27 mouse cellular contexts compared by ENCODE assay signal in genomic region chr19:48049361-48049760, GRCm38 (mm10).
A peak's percentile ranks its signal among the peaks of the same experiment; 100 is the strongest.
DNase-seq lines count a peak whose midpoint lies in the region; ATAC-seq and TF ChIP-seq lines count a peak whose summit lies in the region.
"Had no signal": no experiment of that assay in that cellular context is flagged by ENCODE, and none has a peak within 500 bp of the region (broad histone marks: within the 10 kb centered on the region; RNA-seq: fewer than 3 reads in every experiment).

No protein-coding gene starts in this region.

- TF ChIP-seq POLR2A in kidney, adult 2 months (IDR thresholded peaks at IDR 0.05; ENCODE audit: low read depth, low read length): no peak

- no peak overlapping the region for H3K4me2 ChIP-seq in limb, embryonic 11.5 days (ENCODE audit: low read depth, severe bottlenecking)
- H3K4me2 ChIP-seq in midbrain, embryonic 11.5 days: no peak overlapping the region
- H3K4me2 ChIP-seq: embryonic facial prominence, embryonic 13.5 days; forebrain, embryonic 15.5 days; hindbrain, embryonic 12.5 days; liver, embryonic 15.5 days had no signal

- WGBS in kidney, adult 2 months: 43% methylated on average over 3 of the region's 3 CpGs
- 39% methylated on average over 3 of the region's 3 CpGs for WGBS in limb, embryonic 11.5 days
- WGBS in limb, embryonic 10.5 days: 64% methylated on average over 3 of the region's 3 CpGs
- 81% methylated on average over 3 of the region's 3 CpGs for WGBS in midbrain, embryonic 11.5 days
- WGBS in midbrain, embryonic 10.5 days: 89% methylated on average over 3 of the region's 3 CpGs

- no peaks in the 10 kb centered on the region for H3K4me1 ChIP-seq in kidney, adult 2 months (ENCODE audit: control insufficient read depth, insufficient read depth, low read length)
- peaks cover 3% of the 10 kb centered on the region; the same call in 1 of the 2 replicates for H3K4me1 ChIP-seq in limb, embryonic 11.5 days (ENCODE audit: control insufficient read depth, insufficient read depth, low read length)
- peaks cover 28% of the 10 kb centered on the region for H3K4me1 ChIP-seq in limb, embryonic 10.5 days
- no peaks in the 10 kb centered on the region for H3K4me1 ChIP-seq in midbrain, embryonic 11.5 days (ENCODE audit: control insufficient read depth, insufficient read depth, low read length)
- H3K4me1 ChIP-seq in midbrain, embryonic 10.5 days: no peaks in the 10 kb centered on the region; the same call in 1 of the 2 replicates
- H3K4me1 ChIP-seq: embryonic facial prominence, embryonic 13.5 days; forebrain, embryonic 15.5 days; liver, embryonic 15.5 days; megakaryocyte, embryonic 14.5 days had no signal

- H3K9me3 ChIP-seq in limb, embryonic 11.5 days (ENCODE audit: control insufficient read depth, low read length): no peaks in the 10 kb centered on the region
- H3K9me3 ChIP-seq in limb, embryonic 10.5 days (replicated peaks): no peaks in the 10 kb centered on the region
- no peaks in the 10 kb centered on the region for H3K9me3 ChIP-seq in midbrain, embryonic 11.5 days (ENCODE audit: control insufficient read depth, low read length)
- no peaks in the 10 kb centered on the region for H3K9me3 ChIP-seq in midbrain, embryonic 10.5 days (replicated peaks)
- H3K9me3 ChIP-seq: embryonic facial prominence, embryonic 13.5 days; forebrain, embryonic 10.5 days; forebrain, embryonic 15.5 days; hindbrain, embryonic 12.5 days; liver, embryonic 15.5 days; megakaryocyte, embryonic 14.5 days had no signal

- no peak overlapping the region for H3K9ac ChIP-seq in limb, embryonic 11.5 days (ENCODE audit: low read length)
- H3K9ac ChIP-seq in midbrain, embryonic 11.5 days (ENCODE audit: low read length): no peak overlapping the region
- H3K9ac ChIP-seq: embryonic facial prominence, embryonic 13.5 days; forebrain, embryonic 15.5 days; hindbrain, embryonic 12.5 days; liver, embryonic 15.5 days had no signal

- no peak for TF ChIP-seq CTCF in kidney, adult 2 months (conservative IDR thresholded peaks at IDR 0.05; ENCODE audit: insufficient read depth, insufficient read length, low read depth, low read length)

- H3K4me3 ChIP-seq in kidney, adult 2 months (ENCODE audit: insufficient read depth, low read depth, low read length): no peak overlapping the region
- H3K4me3 ChIP-seq in limb, embryonic 11.5 days (ENCODE audit: low read depth, low read length): no peak overlapping the region
- H3K4me3 ChIP-seq in limb, embryonic 10.5 days: no peak overlapping the region
- no peak overlapping the region for H3K4me3 ChIP-seq in midbrain, embryonic 11.5 days (ENCODE audit: low read depth, low read length)
- no peak overlapping the region for H3K4me3 ChIP-seq in midbrain, embryonic 10.5 days
- H3K4me3 ChIP-seq: embryonic facial prominence, embryonic 13.5 days; forebrain, embryonic 10.5 days; forebrain, embryonic 15.5 days; hindbrain, embryonic 12.5 days; liver, embryonic 15.5 days; megakaryocyte, embryonic 14.5 days had no signal

- H3K36me3 ChIP-seq in kidney, adult 2 months (ENCODE audit: control insufficient read depth, insufficient read depth, low read length): no peaks in the 10 kb centered on the region
- H3K36me3 ChIP-seq in limb, embryonic 11.5 days (ENCODE audit: control insufficient read depth, insufficient read depth, low read length): no peaks in the 10 kb centered on the region
- H3K36me3 ChIP-seq in limb, embryonic 10.5 days: no peaks in the 10 kb centered on the region
- H3K36me3 ChIP-seq in midbrain, embryonic 11.5 days (ENCODE audit: control insufficient read depth, insufficient read depth, low read length): no peaks in the 10 kb centered on the region
- H3K36me3 ChIP-seq in midbrain, embryonic 10.5 days: no peaks in the 10 kb centered on the region
- H3K36me3 ChIP-seq: embryonic facial prominence, embryonic 13.5 days; forebrain, embryonic 10.5 days; forebrain, embryonic 15.5 days; hindbrain, embryonic 12.5 days; liver, embryonic 15.5 days had no signal

- no peak overlapping the region for H3K27ac ChIP-seq in kidney, adult 2 months (ENCODE audit: insufficient read depth, low read depth, low read length)
- no peak overlapping the region for H3K27ac ChIP-seq in limb, embryonic 11.5 days (replicated peaks; ENCODE audit: low read depth, low read length)
- H3K27ac ChIP-seq in limb, embryonic 10.5 days: no peak overlapping the region
- no peak overlapping the region for H3K27ac ChIP-seq in midbrain, embryonic 11.5 days (ENCODE audit: low read depth, low read length)
- H3K27ac ChIP-seq in midbrain, embryonic 10.5 days (replicated peaks): no peak overlapping the region
- H3K27ac ChIP-seq: embryonic facial prominence, embryonic 13.5 days; forebrain, embryonic 10.5 days; forebrain, embryonic 15.5 days; hindbrain, embryonic 12.5 days; hindbrain, postnatal 0 days; kidney, postnatal 0 days; liver, embryonic 15.5 days had no signal

- peak; percentile 6 for DNase-seq in gastrocnemius, adult 18-20 months (ENCODE audit: low spot score)
- no peak for DNase-seq in gastrocnemius, adult 8-10 months (ENCODE audit: low spot score in 2 of 2)
- peak; percentile 4 for DNase-seq in kidney, adult 2 months
- no peak for DNase-seq in kidney, postnatal 25 days
- no peak for DNase-seq in limb, embryonic 11.5 days (ENCODE audit: low spot score)
- DNase-seq in limb, embryonic 10.5 days (ENCODE audit: low spot score): no peak
- peak; percentile 64 for DNase-seq in midbrain, embryonic 11.5 days (ENCODE audit: low spot score, missing footprints)
- DNase-seq in midbrain, embryonic 10.5 days (ENCODE audit: low spot score): no peak
- DNase-seq: adrenal gland, adult 2 months; adrenal gland, postnatal 36 days; cerebellum, adult 18-20 months; cerebellum, postnatal 10 days; gastrocnemius, postnatal 10 days; left cerebral cortex, postnatal 4 days; liver; lung, postnatal 10 days; midbrain, embryonic 14.5 days had no signal

- no peaks in the 10 kb centered on the region for H3K27me3 ChIP-seq in kidney, adult 2 months (replicated peaks; ENCODE audit: control insufficient read depth, insufficient read depth, low read length)
- H3K27me3 ChIP-seq in limb, embryonic 11.5 days (ENCODE audit: control insufficient read depth, insufficient read depth, low read length): no peaks in the 10 kb centered on the region
- no peaks in the 10 kb centered on the region; the same call in 1 of the 2 replicates for H3K27me3 ChIP-seq in limb, embryonic 10.5 days (ENCODE audit: low read depth, poor library complexity, severe bottlenecking)
- no peaks in the 10 kb centered on the region for H3K27me3 ChIP-seq in midbrain, embryonic 11.5 days (ENCODE audit: control insufficient read depth, insufficient read depth, low read length)
- H3K27me3 ChIP-seq in midbrain, embryonic 10.5 days (ENCODE audit: low read depth, poor library complexity, severe bottlenecking): no peaks in the 10 kb centered on the region
- H3K27me3 ChIP-seq: embryonic facial prominence, embryonic 13.5 days; forebrain, embryonic 15.5 days; hindbrain, embryonic 12.5 days; liver, embryonic 15.5 days; megakaryocyte, embryonic 14.5 days had no signal

- ATAC-seq in limb, embryonic 11.5 days (ENCODE audit: insufficient number of reproducible peaks, low FRiP score, low TSS enrichment, low read depth): peak; percentile 26; the same call in 1 of the 2 replicates
- no peak for ATAC-seq in midbrain, embryonic 11.5 days (ENCODE audit: low FRiP score)
- ATAC-seq: activated CD4-positive, CD25-positive, alpha-beta regulatory T cell, adult 4 months; forebrain, embryonic 15.5 days; hindbrain, postnatal 0 days; intestine, embryonic 16.5 days had no signal

Comparison
In these comparisons a context has a peak if more than half of its experiments do, and no peak if none do; other contexts are left out.
1. DNase-seq: peak in gastrocnemius, adult 18-20 months (single experiment), kidney, adult 2 months (single experiment) and midbrain, embryonic 11.5 days (single experiment); none in gastrocnemius, adult 8-10 months (0 of 2), kidney, postnatal 25 days (0 of 2), limb, embryonic 11.5 days (single experiment), limb, embryonic 10.5 days (single experiment) and midbrain, embryonic 10.5 days (single experiment).